Mouse (Mus musculus): ENCODE data around the gene Tac2. TPM values are rescaled to one million over a fixed set of nuclear protein-coding genes. Genes with fewer than 3 reads are reported as not detected.

Gene Tac2
- total and polyA plus RNA-seq, 3 experiments, result 0.32 TPM; not detected in 2

DNA sequence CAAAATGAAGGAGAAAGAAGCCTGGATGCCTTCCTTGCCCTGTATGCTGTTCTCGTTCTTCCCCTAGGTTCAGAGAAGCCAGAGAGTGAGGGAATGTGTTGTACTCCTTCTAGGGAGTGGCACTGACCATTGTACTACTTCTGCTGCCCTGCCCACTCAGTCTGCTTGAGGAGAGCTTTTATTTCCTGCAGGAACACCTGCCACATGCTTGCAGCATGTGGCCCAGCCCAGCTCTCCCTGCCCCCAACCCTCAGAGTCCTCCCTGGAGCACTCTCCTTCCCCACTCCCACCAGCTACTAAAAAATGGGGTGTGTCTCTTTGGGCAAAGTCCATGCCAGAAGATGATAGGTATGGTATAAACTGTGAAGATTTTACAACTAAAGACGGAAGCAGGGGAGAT lies 20.0 kb upstream of the Tac2 start:
- H3K9ac ChIP-seq (ENCODE audit: control insufficient read depth, low read depth, low read length, poor library complexity, severe bottlenecking), result no peak overlapping the region
- TF ChIP-seq MYB (IDR thresholded peaks at IDR 0.05; ENCODE audit: low read depth, low read length), result no peak
- TF ChIP-seq NRF1 (IDR thresholded peaks at IDR 0.05; ENCODE audit: insufficient read depth, low read depth, low read length, poor library complexity, severe bottlenecking), result no peak
- no peak for TF ChIP-seq BHLHE40 (IDR thresholded peaks at IDR 0.05; ENCODE audit: borderline replicate concordance, low read depth, low read length)
- no peak for TF ChIP-seq GATA1 (IDR thresholded peaks at IDR 0.05; ENCODE audit: low read depth, low read length)
- TF ChIP-seq TBP (IDR thresholded peaks at IDR 0.05; ENCODE audit: low read depth, low read length), result no peak
- no peak for TF ChIP-seq ETS1 (IDR thresholded peaks at IDR 0.05; ENCODE audit: low read depth, low read length)
- no peak for TF ChIP-seq CHD2 (IDR thresholded peaks at IDR 0.05; ENCODE audit: low read length)
- no peak for TF ChIP-seq POLR2AphosphoS2 (IDR thresholded peaks at IDR 0.05; ENCODE audit: low read length)
- no peak for TF ChIP-seq MAX (IDR thresholded peaks at IDR 0.05; ENCODE audit: low read length)
- H3K9me3 ChIP-seq (replicated peaks; ENCODE audit: insufficient read depth, low read length), result no peaks in the 10 kb centered on the region
- no peak for DNase-seq (ENCODE audit: low read depth, low spot score)
- no peak overlapping the region for H3K27ac ChIP-seq (ENCODE audit: control insufficient read depth, low read depth, low read length)
- no peaks in the 10 kb centered on the region for H3K36me3 ChIP-seq (ENCODE audit: control insufficient read depth in 1 of 2, insufficient read depth in 2 of 2, low read length in 2 of 2)
- no peak overlapping the region for H3K4me3 ChIP-seq (ENCODE audit: control insufficient read depth in 1 of 2, insufficient read depth in 1 of 2, low read depth in 2 of 2, low read length in 2 of 2)
- H3K79me2 ChIP-seq (ENCODE audit: control insufficient read depth, insufficient read depth, low read length, poor library complexity), result no peaks in the 10 kb centered on the region
- H3K27me3 ChIP-seq (ENCODE audit: control insufficient read depth in 1 of 2, insufficient read depth in 2 of 2, low read length in 2 of 2), result no peaks in the 10 kb centered on the region
- H3K4me1 ChIP-seq (ENCODE audit: control insufficient read depth in 1 of 2, insufficient read depth in 2 of 2, low read length in 2 of 2), result peaks cover 0 to 7% of the 10 kb centered on the region in 2 experiments; a peak in 3 of 4 replicates

DNA sequence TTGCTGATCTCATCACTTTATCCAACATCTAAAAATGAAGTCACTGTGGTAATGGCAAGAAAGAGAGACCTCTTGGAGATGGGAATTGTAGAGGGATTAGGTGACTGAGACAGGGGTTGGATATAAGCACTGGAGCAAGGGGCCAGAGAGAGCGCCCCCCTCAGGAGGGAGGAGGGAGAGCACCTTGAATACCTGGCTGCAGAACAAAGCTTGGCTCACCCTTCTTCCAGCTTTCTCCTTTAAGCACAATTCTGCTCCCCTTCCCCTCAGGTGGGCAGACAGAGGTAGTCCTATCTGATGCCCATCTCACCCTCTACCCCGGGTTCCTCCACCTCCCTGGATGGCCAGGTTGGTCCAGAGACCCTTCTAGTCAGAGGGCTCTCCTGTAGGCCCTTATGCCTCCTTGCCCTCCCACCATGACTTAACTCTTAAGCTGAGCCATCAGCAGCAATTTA lies 19.5 kb upstream of the Tac2 start, which contains the start of gene Myo1a:
Gene Myo1a (plus strand): TSS at position 405 of the 455 bp plus-strand sequence.
- H3K4me3 ChIP-seq (ENCODE audit: control insufficient read depth in 1 of 2, insufficient read depth in 1 of 2, low read depth in 2 of 2, low read length in 2 of 2), result no peak within 1 kb of the TSS
- H3K9ac ChIP-seq (ENCODE audit: control insufficient read depth, low read depth, low read length, poor library complexity, severe bottlenecking), result no peak within 1 kb of the TSS
- no peaks in the 10 kb centered on the region for H3K79me2 ChIP-seq (ENCODE audit: control insufficient read depth, insufficient read depth, low read length, poor library complexity)
- TF ChIP-seq TBP (IDR thresholded peaks at IDR 0.05; ENCODE audit: low read depth, low read length) (no peak), MYB (IDR thresholded peaks at IDR 0.05; ENCODE audit: low read depth, low read length) (no peak), CTCF (IDR thresholded peaks at IDR 0.05 in 2 of 3, conservative IDR thresholded peaks at IDR 0.05 in 1 of 3; ENCODE audit: control insufficient read depth in 1 of 3, insufficient read depth in 1 of 3, low read depth in 2 of 3, low read length in 3 of 3, poor library complexity in 1 of 3, severe bottlenecking in 1 of 3) (peak; percentile 33 to 57 (median 49); a peak in 5 of 6 replicates)
- peaks cover 0 to 7% of the 10 kb centered on the region in 2 experiments; a peak in 3 of 4 replicates for H3K4me1 ChIP-seq (ENCODE audit: control insufficient read depth in 1 of 2, insufficient read depth in 2 of 2, low read length in 2 of 2)
- no peaks in the 10 kb centered on the region for H3K9me3 ChIP-seq (replicated peaks; ENCODE audit: insufficient read depth, low read length)
- DNase-seq (ENCODE audit: low read depth, low spot score), result no peak
- H3K36me3 ChIP-seq (ENCODE audit: control insufficient read depth in 1 of 2, insufficient read depth in 2 of 2, low read length in 2 of 2), result no peaks in the 10 kb centered on the region
- no peak within 1 kb of the TSS for H3K27ac ChIP-seq (ENCODE audit: control insufficient read depth, low read depth, low read length)
- no peaks in the 10 kb centered on the region for H3K27me3 ChIP-seq (ENCODE audit: control insufficient read depth in 1 of 2, insufficient read depth in 2 of 2, low read length in 2 of 2)

GRCm38 (mm10) chr10:127705783-127706182 lies 18.5 kb upstream of the Tac2 start:
- no peaks in the 10 kb centered on the region for H3K9me3 ChIP-seq (replicated peaks; ENCODE audit: insufficient read depth, low read length)
- DNase-seq (ENCODE audit: low read depth, low spot score), result peak; percentile 32
- no peak overlapping the region for H3K9ac ChIP-seq (ENCODE audit: control insufficient read depth, low read depth, low read length, poor library complexity, severe bottlenecking)
- no peaks in the 10 kb centered on the region for H3K79me2 ChIP-seq (ENCODE audit: control insufficient read depth, insufficient read depth, low read length, poor library complexity)
- no peak overlapping the region for H3K27ac ChIP-seq (ENCODE audit: control insufficient read depth, low read depth, low read length)
- no peak overlapping the region for H3K4me3 ChIP-seq (ENCODE audit: control insufficient read depth in 1 of 2, insufficient read depth in 1 of 2, low read depth in 2 of 2, low read length in 2 of 2)
- no peaks in the 10 kb centered on the region for H3K27me3 ChIP-seq (ENCODE audit: control insufficient read depth in 1 of 2, insufficient read depth in 2 of 2, low read length in 2 of 2)
- H3K4me1 ChIP-seq (ENCODE audit: control insufficient read depth in 1 of 2, insufficient read depth in 2 of 2, low read length in 2 of 2), result peaks cover 0 to 7% of the 10 kb centered on the region in 2 experiments; a peak in 3 of 4 replicates
- no peaks in the 10 kb centered on the region for H3K36me3 ChIP-seq (ENCODE audit: control insufficient read depth in 1 of 2, insufficient read depth in 2 of 2, low read length in 2 of 2)
- TF ChIP-seq POLR2A (IDR thresholded peaks at IDR 0.05; ENCODE audit: control insufficient read depth in 1 of 2, insufficient read depth in 1 of 2, low read depth in 1 of 2, low read length in 2 of 2, poor library complexity in 1 of 2) (no peak), CTCF (IDR thresholded peaks at IDR 0.05 in 2 of 3, conservative IDR thresholded peaks at IDR 0.05 in 1 of 3; ENCODE audit: control insufficient read depth in 1 of 3, insufficient read depth in 1 of 3, low read depth in 2 of 3, low read length in 3 of 3, poor library complexity in 1 of 3, severe bottlenecking in 1 of 3) (no peak), POLR2AphosphoS5 (IDR thresholded peaks at IDR 0.05; ENCODE audit: borderline replicate concordance, low read depth, low read length) (no peak), TAL1 (IDR thresholded peaks at IDR 0.05; ENCODE audit: low read length) (peak; percentile 91), UBTF (IDR thresholded peaks at IDR 0.05; ENCODE audit: borderline replicate concordance, insufficient read depth, low read depth, low read length) (no peak), RCOR1 (IDR thresholded peaks at IDR 0.05; ENCODE audit: low read depth, low read length) (no peak), MEF2A (IDR thresholded peaks at IDR 0.05; ENCODE audit: extremely low read depth, insufficient replicate concordance, low read depth, low read length, poor library complexity, severe bottlenecking) (no peak), JUND (IDR thresholded peaks at IDR 0.05; ENCODE audit: low read depth, low read length) (no peak), USF2 (IDR thresholded peaks at IDR 0.05; ENCODE audit: borderline replicate concordance in 1 of 2, insufficient read depth in 1 of 2, low read depth in 1 of 2, low read length in 2 of 2) (no peak), NRF1 (IDR thresholded peaks at IDR 0.05; ENCODE audit: insufficient read depth, low read depth, low read length, poor library complexity, severe bottlenecking) (no peak), EP300 (IDR thresholded peaks at IDR 0.05; ENCODE audit: low read depth in 1 of 2, low read length in 2 of 2) (peak in 1 of 2 experiments; percentile 61; a peak in 2 of 4 replicates), CHD1 (IDR thresholded peaks at IDR 0.05; ENCODE audit: low read depth, low read length) (no peak), GATA1 (IDR thresholded peaks at IDR 0.05; ENCODE audit: low read depth, low read length) (peak; percentile 53), BHLHE40 (IDR thresholded peaks at IDR 0.05; ENCODE audit: borderline replicate concordance, low read depth, low read length) (no peak), MAFK (IDR thresholded peaks at IDR 0.05; ENCODE audit: borderline replicate concordance, low read depth, low read length) (no peak), HCFC1 (IDR thresholded peaks at IDR 0.05; ENCODE audit: low read depth, low read length) (no peak), TCF12 (IDR thresholded peaks at IDR 0.05; ENCODE audit: low read depth, low read length) (0 out of 2 replicates have a peak, but pooled peaks have one; percentile 24), CHD2 (IDR thresholded peaks at IDR 0.05; ENCODE audit: low read length) (no peak)
